Comparison of ENCODE assay signal across 8 mouse cellular contexts in genomic region chr2:181134591-181135445, GRCm38 (mm10). TPM values are rescaled to one million over a fixed set of nuclear protein-coding genes. Genes with fewer than 3 reads are reported as not detected.
DNase-seq lines count a peak whose midpoint lies in the region; ATAC-seq and TF ChIP-seq lines count a peak whose summit lies in the region.

Gene Kcnq2 (minus strand): TSS chr2:181135300.

- under 1% methylated on average over 94 of the region's 104 CpGs for whole genome bisulfite sequencing in hindbrain, embryonic 12.5 days
- under 1% methylated on average over 104 of the region's 104 CpGs for WGBS in liver, embryonic 15.5 days (ENCODE audit: insufficient replicate concordance)

- peaks cover 25% of the 10 kb centered on the region for H3K4me1 ChIP-seq in hindbrain, embryonic 12.5 days
- H3K4me1 ChIP-seq in liver, embryonic 15.5 days (replicated peaks): no peaks in the 10 kb centered on the region

- H3K9ac ChIP-seq in hindbrain, embryonic 12.5 days: peak within 1 kb of the TSS; percentile 89
- no peak within 1 kb of the TSS for H3K9ac ChIP-seq in liver, embryonic 15.5 days

- H3K27me3 ChIP-seq in hindbrain, embryonic 12.5 days: peaks cover 62% of the 10 kb centered on the region
- peaks cover 79% of the 10 kb centered on the region for H3K27me3 ChIP-seq in liver, embryonic 15.5 days

- H3K9me3 ChIP-seq in hindbrain, embryonic 12.5 days (replicated peaks): no peaks in the 10 kb centered on the region
- H3K9me3 ChIP-seq in liver, embryonic 15.5 days (replicated peaks): no peaks in the 10 kb centered on the region

- TF ChIP-seq CTCF in layer of hippocampus, adult 2 months (conservative IDR thresholded peaks at IDR 0.05): no peak

- no peaks in the 10 kb centered on the region for H3K36me3 ChIP-seq in hindbrain, embryonic 12.5 days
- H3K36me3 ChIP-seq in liver, embryonic 15.5 days (replicated peaks): no peaks in the 10 kb centered on the region

- ATAC-seq in hindbrain, embryonic 12.5 days (ENCODE audit: low FRiP score): peak; percentile 88
- no peak for ATAC-seq in liver, embryonic 15.5 days (ENCODE audit: insufficient read depth)

- no peak for DNase-seq in layer of hippocampus, adult 2 months (ENCODE audit: low spot score in 2 of 2)
- no peak for DNase-seq in layer of hippocampus, adult 9-10 months (ENCODE audit: low spot score)
- peak; percentile 73 for DNase-seq in cerebellum, adult 9-11 months
- DNase-seq in adrenal gland, postnatal 14 days: no peak
- no peak for DNase-seq in B cell, adult 2 months
- no peak for DNase-seq in spleen, postnatal 4 days (ENCODE audit: low spot score in 2 of 2)

- peak within 1 kb of the TSS; percentile 76 for H3K4me3 ChIP-seq in layer of hippocampus, adult 2 months
- H3K4me3 ChIP-seq in hindbrain, embryonic 12.5 days: peak within 1 kb of the TSS; percentile 72
- H3K4me3 ChIP-seq in liver, embryonic 15.5 days (replicated peaks): peak within 1 kb of the TSS; percentile 26; the same call in 1 of the 2 replicates

- peak within 1 kb of the TSS; percentile 80 for H3K4me2 ChIP-seq in hindbrain, embryonic 12.5 days (replicated peaks)
- H3K4me2 ChIP-seq in liver, embryonic 15.5 days: peak within 1 kb of the TSS; percentile 48

- H3K27ac ChIP-seq in layer of hippocampus, adult 2 months: peak within 1 kb of the TSS; percentile 97
- peak within 1 kb of the TSS; percentile 94 for H3K27ac ChIP-seq in hindbrain, embryonic 12.5 days
- no peak within 1 kb of the TSS for H3K27ac ChIP-seq in liver, embryonic 15.5 days (replicated peaks)

RNA-seq across cellular contexts. Expression of gene Kcnq2, which starts in this region (rescaled TPM):
- total RNA-seq in layer of hippocampus, adult 2 months (2021): 100 to 1,000 TPM; 327 to 335 TPM
- polyA plus RNA-seq in hindbrain, embryonic 12.5 days (2016; fragmentation: Nextera tagmentation; extraction: Ambion mirVana): 41.7 and 43.1 TPM in 2 replicates
- polyA plus RNA-seq in liver, embryonic 15.5 days (2015; fragmentation: Nextera tagmentation; extraction: Ambion mirVana): 0.18 and 0.28 TPM in 2 replicates
- total RNA-seq in adrenal gland, postnatal 14 days (2021): 6.0 and 6.8 TPM in 2 replicates

Comparison
In these comparisons a context has a peak if more than half of its experiments do, and no peak if none do; other contexts are left out.
1. RNA of gene Kcnq2 (total RNA-seq): 327 to 335 TPM in layer of hippocampus, adult 2 months; 6.0 to 6.8 TPM in adrenal gland, postnatal 14 days; every median in the first group is over 10 times any median in the second.
2. RNA of gene Kcnq2 (polyA plus RNA-seq): 41.7 to 43.1 TPM in hindbrain, embryonic 12.5 days; 0.18 to 0.28 TPM in liver, embryonic 15.5 days; every median in the first group is over 10 times any median in the second.
3. H3K4me3 ChIP-seq: peak in every context shown above with its lines; median percentile 76 in layer of hippocampus, adult 2 months; 72 in hindbrain, embryonic 12.5 days; 26 in liver, embryonic 15.5 days.